Comparison of ENCODE assay signal across 1 mouse cellular context in genomic region chr3:97930141-97930786, GRCm38 (mm10).
TF ChIP-seq lines count a peak whose summit lies in the region.

No protein-coding gene starts in this region.

TF ChIP-seq in MEL, 35 proteins besides CTCF, POLR2A, EP300 and RAD21 (continued from another document):
- no peak for TF ChIP-seq TCF12 (IDR thresholded peaks at IDR 0.05; ENCODE audit: low read depth, low read length)
- TF ChIP-seq MAZ (IDR thresholded peaks at IDR 0.05; ENCODE audit: low read depth, low read length): no peak
